Mouse (Mus musculus): Measurements from ENCODE around the gene Gm2888. TPM values are rescaled to one million over a fixed set of nuclear protein-coding genes. Genes with fewer than 3 reads are reported as not detected.
"Not testable (repeated sequence)": the region's sequence is repeated elsewhere in the genome, so short reads cannot be mapped to it uniquely, and the experiment has no call there.

The Gm2888 gene
- polyA plus RNA-seq (2012; ENCODE audit: insufficient read depth, insufficient read length, missing spikeins) = not detected in 2 replicates

GRCm38 (mm10) chr14:3029702-3030101, at the start of gene Gm2888:
Gm2888 (plus strand) TSS chr14:3030002.
- H3K4me3 ChIP-seq (ENCODE audit: insufficient read depth, low read length); H3K27ac ChIP-seq (ENCODE audit: insufficient read depth, low read depth, low read length); H3K4me1 ChIP-seq (ENCODE audit: control insufficient read depth, insufficient read depth, low read length): not testable (repeated sequence)

- not testable (repeated sequence) for H3K4me3 ChIP-seq (ENCODE audit: insufficient read depth, low read length); H3K27ac ChIP-seq (ENCODE audit: insufficient read depth, low read depth, low read length)
These were observed 19.1 kb downstream of the Gm2888 start, which contains the start of gene Gm2897 for GRCm38 (mm10) chr14:3048727-3049512. Gm2897 (plus strand) TSS chr14:3049285.

GRCm38 (mm10) chr14:3049513-3049800, 19.7 kb downstream of the Gm2888 start:
- H3K27ac ChIP-seq (ENCODE audit: insufficient read depth, low read depth, low read length); H3K4me3 ChIP-seq (ENCODE audit: insufficient read depth, low read length); H3K4me1 ChIP-seq (ENCODE audit: control insufficient read depth, insufficient read depth, low read length): not testable (repeated sequence)

More at GRCm38 (mm10) chr14:3048727-3049512, 19.1 kb downstream of the Gm2888 start, which contains the start of gene Gm2897:
- not testable (repeated sequence) for H3K4me1 ChIP-seq (ENCODE audit: control insufficient read depth, insufficient read depth, low read length)

- not testable (repeated sequence) for H3K4me1 ChIP-seq (ENCODE audit: control insufficient read depth, insufficient read depth, low read length); H3K4me3 ChIP-seq (ENCODE audit: insufficient read depth, low read length); H3K27ac ChIP-seq (ENCODE audit: insufficient read depth, low read depth, low read length)
These were observed 20.3 kb downstream of the Gm2888 start for GRCm38 (mm10) chr14:3050087-3050486.

Other genes starting within 250 kb of the Gm2888 start
- gene Gm2897, start 19.3 kb downstream of the Gm2888 start, polyA plus RNA-seq (2012; ENCODE audit: insufficient read depth, insufficient read length, missing spikeins) = not detected in 2 replicates
- not detected in 2 replicates for gene Gm10340, start 104.0 kb downstream of the Gm2888 start, polyA plus RNA-seq (2012; ENCODE audit: insufficient read depth, insufficient read length, missing spikeins)
- not detected in 2 replicates for gene Gm5795, start 158.3 kb downstream of the Gm2888 start, polyA plus RNA-seq (2012; ENCODE audit: insufficient read depth, insufficient read length, missing spikeins)
- not detected in 2 replicates for gene D830030K20Rik, start 178.5 kb downstream of the Gm2888 start, polyA plus RNA-seq (2012; ENCODE audit: insufficient read depth, insufficient read length, missing spikeins)

All from bone marrow macrophage, adult 2 months (primary cell).